Mouse (Mus musculus) stomach, embryonic 16.5 days (tissue): Measurements from ENCODE around the gene Fbxo28. TPM values are rescaled to one million over a fixed set of nuclear protein-coding genes. Genes with fewer than 3 reads are reported as not detected.

Source experiments
- ATAC-seq: fragments of 200-750 bp; cut with Nextera tagmentation; 2 replicates; pipeline ENCODE4 v1.8.0; 2017; ENCODE audit warnings: moderate number of reproducible peaks, moderate TSS enrichment; ENCODE audit not compliant: insufficient read depth, low FRiP score
- H3K27ac ChIP-seq: fragments of 300-500 bp; sonication (generic); 2 replicates; pipeline ENCODE4 v1.5.1; 2014; ENCODE audit warnings: low read length
- H3K27me3 ChIP-seq: fragments of 300-500 bp; sonication (generic); 2 replicates; pipeline ENCODE4 v1.6.1; 2014; ENCODE audit warnings: low read length, control low read depth, mixed read lengths; ENCODE audit not compliant: control insufficient read depth, insufficient read depth
- H3K36me3 ChIP-seq: fragments of 300-500 bp; sonication (generic); 2 replicates; pipeline ENCODE4 v1.6.1; 2014; ENCODE audit warnings: low read length; ENCODE audit not compliant: control insufficient read depth, insufficient read depth
- H3K4me1 ChIP-seq: fragments of 300-500 bp; sonication (generic); 2 replicates; pipeline ENCODE4 v1.6.1; 2014; ENCODE audit warnings: low read length, control low read depth, mixed read lengths; ENCODE audit not compliant: control insufficient read depth, insufficient read depth
- H3K4me2 ChIP-seq: fragments of 300-500 bp; sonication (generic); 2 replicates; pipeline ENCODE4 v1.6.1; 2014; ENCODE audit warnings: low read depth, low read length, mixed read lengths
- H3K4me3 ChIP-seq: fragments of 300-500 bp; sonication (generic); replicated peaks from 2 replicates; pipeline ENCODE4 v1.5.1; 2014; ENCODE audit warnings: mild to moderate bottlenecking, low read length
- H3K9ac ChIP-seq: fragments of 300-500 bp; sonication (generic); 2 replicates; pipeline ENCODE4 v1.6.1; 2014; ENCODE audit warnings: low read length
- H3K9me3 ChIP-seq: fragments of 300-500 bp; sonication (generic); replicated peaks from 2 replicates; pipeline ENCODE4 v1.6.1; 2016; ENCODE audit warnings: low read length, control low read depth; ENCODE audit not compliant: control insufficient read depth
- WGBS: fragments of 180-500 bp; shearing (Covaris S2); extraction: QIAGEN DNeasy Blood & Tissue Kit; methylation state at CpG from one replicate; pipeline ENCODE4 v1.1.7; 2014; 5-methylcytosine and 5-hydroxymethylcytosine counted together
- polyA plus RNA-seq: library from polyadenylated mRNA; unstranded; fragments of >200 nt; fragmentation: Nextera tagmentation; extraction: Ambion mirVana; gene quantifications from 2 replicates; pipeline ENCODE4 v1.2.1, GENCODE M21; 2015

The Fbxo28 gene
- polyA plus RNA-seq, 1 experiment from 2014 or later, result 13.4 TPM

DNA sequence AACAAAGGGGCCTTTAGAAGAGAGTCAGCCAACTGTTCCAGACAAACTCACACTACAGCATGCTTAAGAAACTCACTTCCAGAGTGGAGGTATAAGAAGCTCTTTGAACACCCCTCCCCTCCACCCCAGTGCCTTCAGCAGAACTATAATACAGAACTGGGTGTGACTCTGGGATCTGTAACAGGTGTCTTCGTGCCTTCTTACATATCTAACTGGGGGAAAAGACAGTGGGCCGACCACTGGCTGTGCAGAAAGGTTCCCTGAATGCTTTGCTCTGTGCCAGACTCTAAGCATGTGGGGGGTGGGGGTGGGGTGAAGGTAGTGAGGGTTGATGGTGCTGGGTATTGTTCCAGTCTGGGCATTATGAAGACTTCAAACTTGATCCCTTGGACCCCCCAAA, 52.8 kb downstream of the Fbxo28 start:
- Histone ChIP-seq H3K4me3 (no peak overlapping the region), H3K4me1 (no peaks in the 10 kb centered on the region), H3K4me2 (no peak overlapping the region), H3K27me3 (no peaks in the 10 kb centered on the region), H3K9me3 (no peaks in the 10 kb centered on the region), H3K27ac (no peak overlapping the region), H3K9ac (no peak overlapping the region), H3K36me3 (no peaks in the 10 kb centered on the region)
- WGBS, result 66% methylated on average over 2 of the region's 2 CpGs
- no peak for ATAC-seq

DNA sequence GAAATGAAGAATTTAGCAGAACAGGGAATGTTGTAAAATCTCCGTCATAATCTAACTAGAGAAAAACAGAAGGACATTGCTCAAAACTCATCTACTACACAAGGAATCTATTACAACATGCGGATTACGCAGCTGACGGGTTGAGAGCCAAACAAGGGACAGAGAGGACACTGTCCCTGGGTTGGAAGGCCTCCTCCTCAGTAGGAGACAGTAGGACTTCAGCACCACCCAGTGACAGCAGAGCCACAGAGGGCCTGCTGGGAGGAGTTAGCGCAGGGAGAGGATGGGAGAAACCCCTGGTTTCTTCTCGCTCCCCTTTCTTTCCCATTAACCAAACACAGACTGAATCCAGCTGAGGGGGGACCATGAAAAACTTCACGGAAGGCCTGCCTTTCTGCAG, 53.6 kb downstream of the Fbxo28 start:
- Histone ChIP-seq H3K4me3 (no peak overlapping the region), H3K27ac (no peak overlapping the region), H3K36me3 (no peaks in the 10 kb centered on the region), H3K4me1 (0 out of 2 replicates have a peak, but pooled peaks cover 6% of the 10 kb centered on the region), H3K9ac (no peak overlapping the region), H3K9me3 (no peaks in the 10 kb centered on the region), H3K27me3 (no peaks in the 10 kb centered on the region), H3K4me2 (no peak overlapping the region)
- 78% methylated on average over 7 of the region's 7 CpGs for WGBS
- ATAC-seq, result no peak

DNA sequence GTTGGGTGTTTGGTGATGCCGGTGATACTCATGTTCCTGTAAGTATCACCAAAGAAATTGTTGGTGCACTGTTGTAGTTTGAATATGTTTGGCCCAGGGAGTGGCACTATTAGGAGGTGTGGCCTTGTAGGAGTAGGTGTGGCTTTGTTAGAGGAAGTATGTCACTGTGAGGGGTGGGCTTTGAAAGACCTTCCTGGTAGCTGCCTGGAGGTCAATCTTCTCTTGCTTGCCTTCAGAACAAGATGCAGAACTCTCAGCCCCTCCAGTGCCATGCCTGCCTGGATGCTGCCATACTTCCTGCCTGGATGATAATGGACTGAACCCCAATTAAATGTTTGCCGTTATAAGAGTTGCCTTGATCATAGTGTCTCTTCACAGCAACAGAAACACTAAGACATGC, 56.6 kb downstream of the Fbxo28 start:
- H3K27me3 ChIP-seq, result no peaks in the 10 kb centered on the region
- no peak overlapping the region for H3K4me2 ChIP-seq
- no peak for ATAC-seq
- peaks cover 20% of the 10 kb centered on the region for H3K4me1 ChIP-seq
- WGBS, result 86% methylated on average over 2 of the region's 2 CpGs
- no peaks in the 10 kb centered on the region for H3K9me3 ChIP-seq
- no peak overlapping the region for H3K4me3 ChIP-seq
- H3K9ac ChIP-seq, result no peak overlapping the region
- H3K27ac ChIP-seq, result no peak overlapping the region
- H3K36me3 ChIP-seq, result no peaks in the 10 kb centered on the region

DNA sequence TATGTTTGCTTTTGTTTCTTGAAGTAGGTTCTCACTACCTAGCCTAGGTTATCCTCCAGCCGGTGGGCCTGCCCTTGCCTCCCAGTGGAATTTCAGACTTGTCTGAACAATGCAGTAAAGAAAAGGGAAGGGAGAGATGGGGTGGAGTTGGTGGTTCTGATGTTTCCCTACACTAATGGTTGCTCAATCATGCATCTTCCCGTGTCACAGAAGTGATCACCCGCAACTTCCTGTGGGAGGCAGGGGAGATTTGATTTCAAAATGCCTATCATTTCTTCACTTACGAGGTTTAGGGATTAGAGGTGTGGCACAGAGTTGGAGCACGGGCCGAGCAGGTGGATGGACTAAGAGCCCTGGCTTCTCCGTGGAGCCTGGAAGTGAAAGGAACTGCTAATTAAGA, 58.2 kb downstream of the Fbxo28 start:
- Histone ChIP-seq H3K9me3 (no peaks in the 10 kb centered on the region), H3K4me3 (peak overlapping the region; percentile 91), H3K27me3 (no peaks in the 10 kb centered on the region), H3K9ac (0 out of 2 replicates have a peak overlapping the region, but pooled peaks have one; percentile 95), H3K27ac (peak overlapping the region; percentile 92), H3K4me1 (peaks cover 20% of the 10 kb centered on the region), H3K4me2 (peak overlapping the region; percentile 81), H3K36me3 (peaks cover under 1% of the 10 kb centered on the region; the same call in 1 of the 2 replicates)
- WGBS, result 38% methylated on average over 7 of the region's 7 CpGs
- ATAC-seq, result no peak

DNA sequence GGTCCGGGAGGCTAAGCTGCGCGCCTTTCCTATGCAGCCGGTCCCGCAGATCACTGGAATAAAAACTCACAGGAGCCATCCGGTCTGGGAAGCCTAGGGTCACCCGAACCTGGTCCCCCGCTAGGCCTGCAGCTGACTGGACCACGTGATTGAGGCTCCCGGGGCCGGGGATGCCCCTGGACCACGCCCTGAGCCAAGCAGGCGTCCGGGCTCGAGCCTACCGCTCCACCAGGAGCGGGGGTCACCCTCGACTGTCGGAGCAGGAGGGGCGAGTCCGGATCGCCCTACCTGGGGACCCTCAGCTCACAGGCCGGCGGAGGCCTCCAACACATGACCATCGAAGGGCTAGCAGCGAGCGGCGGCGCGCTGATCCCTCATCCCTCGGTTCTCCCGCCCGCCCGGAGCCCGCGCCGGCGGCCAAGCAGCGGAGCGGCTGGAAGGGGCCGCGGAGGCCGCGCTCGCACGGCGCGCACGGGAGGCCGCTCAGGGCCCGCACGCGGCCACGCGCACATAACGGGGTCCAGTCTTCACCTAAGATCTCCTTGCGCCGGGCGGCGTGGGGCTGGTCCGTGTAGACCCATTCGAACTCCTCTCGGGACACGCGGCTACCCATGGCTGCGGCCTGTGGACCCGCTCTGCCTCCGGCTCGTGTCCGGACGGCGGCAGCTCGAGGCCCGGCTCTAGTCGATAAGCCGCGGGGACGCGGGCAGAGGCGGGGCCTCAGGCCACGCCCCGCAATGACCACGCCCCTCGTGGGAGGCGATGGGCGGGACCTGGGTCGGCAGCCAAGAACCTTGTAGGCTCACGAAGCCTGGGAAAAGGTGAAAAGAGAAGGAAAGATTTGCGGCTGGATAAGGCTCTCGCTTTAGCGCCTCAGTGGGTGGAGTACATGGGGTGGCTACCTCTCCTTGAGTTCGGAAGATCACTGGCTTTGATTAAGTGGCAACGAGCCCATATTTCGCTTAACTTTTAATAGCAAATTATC, 59.0 kb downstream of the Fbxo28 start, which contains the start of gene Degs1:
Gene Degs1, minus strand, starts transcription at position 714 of the 985 bp plus-strand sequence.
- H3K9me3 ChIP-seq, result no peaks in the 10 kb centered on the region
- peaks cover 20% of the 10 kb centered on the region for H3K4me1 ChIP-seq
- peak within 1 kb of the TSS; percentile 91 for H3K4me3 ChIP-seq
- no peaks in the 10 kb centered on the region for H3K27me3 ChIP-seq
- peak within 1 kb of the TSS; percentile 92 for H3K27ac ChIP-seq
- peaks cover 8% of the 10 kb centered on the region; the same call in 1 of the 2 replicates for H3K36me3 ChIP-seq
- peak within 1 kb of the TSS; percentile 81 for H3K4me2 ChIP-seq
- peak; percentile 95 for ATAC-seq
- H3K9ac ChIP-seq, result peak within 1 kb of the TSS; percentile 95
- WGBS, result under 1% methylated on average over 94 of the region's 94 CpGs

DNA sequence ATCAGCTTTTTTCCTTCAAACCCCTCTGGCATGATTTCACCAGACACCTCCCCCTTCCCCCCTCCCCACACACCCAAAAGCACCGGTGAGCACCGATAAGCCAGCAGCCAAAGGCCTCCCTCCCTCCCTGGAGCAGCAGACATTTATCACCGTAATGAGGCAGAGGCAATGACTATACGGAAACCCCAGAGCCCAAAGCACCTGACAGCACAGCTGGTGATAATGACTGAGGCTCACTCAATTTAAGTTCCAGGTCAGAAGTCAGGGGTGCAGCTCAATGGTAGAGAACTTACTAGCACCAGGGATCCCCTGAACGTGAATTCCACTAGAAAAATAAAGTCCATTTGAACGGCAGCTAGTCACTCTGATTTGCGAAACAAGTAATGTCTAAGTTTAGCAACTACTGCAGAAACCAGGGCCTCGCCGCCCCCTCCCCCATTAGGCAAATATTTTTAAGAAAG, 60.1 kb downstream of the Fbxo28 start:
- no peak overlapping the region for H3K27ac ChIP-seq
- peaks cover 20% of the 10 kb centered on the region for H3K4me1 ChIP-seq
- 13% methylated on average over 8 of the region's 9 CpGs for WGBS
- H3K36me3 ChIP-seq, result peaks cover 11% of the 10 kb centered on the region; the same call in 1 of the 2 replicates
- no peaks in the 10 kb centered on the region for H3K27me3 ChIP-seq
- H3K9ac ChIP-seq, result peak overlapping the region; percentile 58
- H3K4me2 ChIP-seq, result peak overlapping the region; percentile 81
- ATAC-seq, result no peak
- H3K9me3 ChIP-seq, result no peaks in the 10 kb centered on the region
- peak overlapping the region; percentile 91 for H3K4me3 ChIP-seq

DNA sequence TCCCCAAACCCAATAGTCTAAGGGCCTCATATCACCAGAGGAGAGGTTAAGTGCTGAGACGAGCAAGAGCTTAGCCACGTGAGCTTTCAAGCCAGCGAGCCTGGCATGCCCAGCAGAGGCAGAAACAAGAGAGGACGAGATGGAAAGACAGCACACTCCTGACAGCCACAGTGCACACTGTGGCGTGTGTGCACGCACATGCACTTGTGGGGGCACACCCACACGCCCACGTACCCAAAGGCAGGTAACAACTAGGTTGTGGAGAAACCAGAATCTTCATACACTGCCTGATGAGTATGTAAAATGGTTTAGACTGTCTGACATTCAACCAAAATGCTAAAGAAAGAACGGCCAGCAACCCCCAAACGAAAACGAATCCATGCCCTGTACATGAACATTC, 60.9 kb downstream of the Fbxo28 start:
- Histone ChIP-seq H3K4me2 (peak overlapping the region; percentile 81), H3K9me3 (no peaks in the 10 kb centered on the region), H3K4me1 (peaks cover 20% of the 10 kb centered on the region), H3K27me3 (no peaks in the 10 kb centered on the region), H3K9ac (peak overlapping the region; percentile 58; the same call in 1 of the 2 replicates), H3K27ac (no peak overlapping the region), H3K36me3 (peaks cover 11% of the 10 kb centered on the region; the same call in 1 of the 2 replicates), H3K4me3 (peak overlapping the region; percentile 91)
- WGBS, result 53% methylated on average over 11 of the region's 11 CpGs
- ATAC-seq, result no peak

DNA sequence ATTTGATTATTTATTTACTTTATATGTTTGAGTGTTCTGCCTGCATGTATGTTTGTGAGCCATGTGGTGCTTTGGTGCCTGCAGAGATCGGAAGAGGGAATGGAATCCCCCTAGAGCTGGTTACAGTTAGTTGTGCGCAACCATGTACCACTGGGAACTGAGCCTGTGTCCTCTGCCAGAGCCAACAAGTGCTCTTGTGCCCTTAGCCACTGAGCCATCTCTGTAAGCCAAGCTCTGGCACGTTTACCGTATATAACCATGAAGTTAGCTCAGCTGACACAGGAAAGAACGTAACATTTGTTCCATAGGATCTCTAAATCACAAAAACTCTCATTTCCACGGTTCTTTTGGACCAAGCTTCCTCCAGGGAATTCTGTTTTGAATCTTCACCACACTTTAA, 61.4 kb downstream of the Fbxo28 start:
- H3K27ac ChIP-seq, result no peak overlapping the region
- 80% methylated on average over 6 of the region's 6 CpGs for WGBS
- ATAC-seq, result no peak
- peak overlapping the region; percentile 81; the same call in 1 of the 2 replicates for H3K4me2 ChIP-seq
- H3K9me3 ChIP-seq, result no peaks in the 10 kb centered on the region
- H3K4me1 ChIP-seq, result peaks cover 20% of the 10 kb centered on the region
- no peaks in the 10 kb centered on the region for H3K27me3 ChIP-seq
- no peak overlapping the region for H3K4me3 ChIP-seq
- H3K9ac ChIP-seq, result no peak overlapping the region
- peaks cover 11% of the 10 kb centered on the region; the same call in 1 of the 2 replicates for H3K36me3 ChIP-seq

DNA sequence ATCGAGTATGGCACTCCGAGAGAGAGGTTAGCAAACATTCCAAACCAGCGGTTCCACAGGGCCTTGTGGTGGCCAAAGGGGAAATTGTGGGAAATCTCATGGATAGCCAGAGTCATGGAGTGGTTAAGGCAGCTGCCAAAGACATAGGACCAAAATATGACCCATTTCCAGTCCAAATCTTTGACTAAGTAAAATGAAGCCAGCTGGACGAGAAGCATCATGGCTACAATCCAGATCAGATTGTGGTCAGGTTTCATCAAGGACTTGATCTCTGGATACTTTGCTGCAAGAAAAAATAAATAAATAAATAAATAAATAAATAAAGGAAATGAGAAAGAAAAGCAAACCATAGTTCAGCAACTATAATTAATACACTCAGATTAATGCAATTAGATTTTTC, 62.0 kb downstream of the Fbxo28 start:
- ATAC-seq, result no peak
- H3K4me3 ChIP-seq, result no peak overlapping the region
- no peak overlapping the region for H3K27ac ChIP-seq
- H3K4me1 ChIP-seq, result peaks cover 20% of the 10 kb centered on the region
- H3K36me3 ChIP-seq, result peaks cover 11% of the 10 kb centered on the region; the same call in 1 of the 2 replicates
- 90% methylated on average over 4 of the region's 4 CpGs for WGBS
- no peak overlapping the region for H3K4me2 ChIP-seq
- H3K9me3 ChIP-seq, result no peaks in the 10 kb centered on the region
- no peak overlapping the region for H3K9ac ChIP-seq
- H3K27me3 ChIP-seq, result no peaks in the 10 kb centered on the region
